Mouse (Mus musculus): ENCODE data around the gene Slc41a1.

DNA sequence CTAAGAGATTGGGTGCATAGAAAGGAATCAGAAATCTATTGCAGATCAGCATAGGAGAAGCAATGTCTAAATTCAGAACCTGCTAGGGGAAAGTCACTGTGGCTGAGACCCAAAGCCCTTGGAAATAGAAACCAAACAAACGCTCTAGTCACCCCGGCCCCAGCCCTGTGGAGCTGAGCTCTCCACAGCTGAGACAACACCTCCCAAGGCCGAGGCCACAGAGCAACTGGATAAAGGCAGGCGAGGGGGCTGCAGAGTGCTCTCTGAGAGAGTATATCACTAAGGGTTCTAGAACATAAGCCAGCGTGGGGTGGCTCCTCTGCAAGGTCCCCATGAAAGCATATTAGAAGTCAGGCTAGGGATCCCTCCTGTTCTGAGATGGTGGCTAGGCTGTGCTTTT is 11.2 kb downstream of the Slc41a1 start:
- no peak for TF ChIP-seq POLR2A (IDR thresholded peaks at IDR 0.05; ENCODE audit: extremely low read depth, insufficient read depth, low read length)
- no peak for TF ChIP-seq CTCF (IDR thresholded peaks at IDR 0.05; ENCODE audit: low read depth, low read length)

All from liver, adult 2 months (tissue).